Mouse (Mus musculus): ENCODE data around the gene 2310034G01Rik. TPM values are rescaled to one million over a fixed set of nuclear protein-coding genes. Genes with fewer than 3 reads are reported as not detected.

Gene 2310034G01Rik
- polyA plus RNA-seq, 1 experiment from 2014 or later: 1.3 TPM

- 1% methylated on average over 27 of the region's 42 CpGs for WGBS
- peak overlapping the region; percentile 66 for H3K4me2 ChIP-seq (replicated peaks; ENCODE audit: low read depth)
- H3K4me1 ChIP-seq (replicated peaks; ENCODE audit: control insufficient read depth, insufficient read depth, low read length): 0 out of 2 replicates have a peak, but pooled peaks cover 3% of the 10 kb centered on the region
- TF ChIP-seq CTCF (IDR thresholded peaks at IDR 0.05; ENCODE audit: low read depth): no peak
- H3K4me3 ChIP-seq (ENCODE audit: low read depth, low read length): peak overlapping the region; percentile 39
- H3K36me3 ChIP-seq (ENCODE audit: control insufficient read depth, insufficient read depth): no peaks in the 10 kb centered on the region; the same call in 1 of the 2 replicates
- peak overlapping the region; percentile 62; the same call in 1 of the 2 replicates for H3K27ac ChIP-seq (ENCODE audit: low read depth, low read length)
- peak; percentile 11; the same call in 1 of the 2 replicates for ATAC-seq
- H3K9ac ChIP-seq (ENCODE audit: low read depth, low read length): peak overlapping the region; percentile 40
- no peaks in the 10 kb centered on the region for H3K9me3 ChIP-seq (ENCODE audit: control insufficient read depth)
- H3K27me3 ChIP-seq (replicated peaks; ENCODE audit: control insufficient read depth, insufficient read depth, low read length): peaks cover 67% of the 10 kb centered on the region
Measured at GRCm38 (mm10) chr19:46318031-46318471, 32.1 kb downstream of the 2310034G01Rik start.

- Histone ChIP-seq H3K27ac (ENCODE audit: low read depth, low read length) (peak overlapping the region; percentile 62; the same call in 1 of the 2 replicates), H3K27me3 (replicated peaks; ENCODE audit: control insufficient read depth, insufficient read depth, low read length) (peaks cover 62% of the 10 kb centered on the region), H3K4me1 (replicated peaks; ENCODE audit: control insufficient read depth, insufficient read depth, low read length) (0 out of 2 replicates have a peak, but pooled peaks cover 2% of the 10 kb centered on the region), H3K36me3 (ENCODE audit: control insufficient read depth, insufficient read depth) (no peaks in the 10 kb centered on the region; the same call in 1 of the 2 replicates), H3K4me3 (ENCODE audit: low read depth, low read length) (peak overlapping the region; percentile 39), H3K9ac (ENCODE audit: low read depth, low read length) (peak overlapping the region; percentile 40), H3K9me3 (ENCODE audit: control insufficient read depth) (no peaks in the 10 kb centered on the region), H3K4me2 (replicated peaks; ENCODE audit: low read depth) (peak overlapping the region; percentile 66)
- 2% methylated on average over 39 of the region's 48 CpGs for WGBS
- ATAC-seq: 0 out of 2 replicates have a peak, but pooled peaks have one; percentile 0
- TF ChIP-seq CTCF (IDR thresholded peaks at IDR 0.05; ENCODE audit: low read depth): no peak
Measured at GRCm38 (mm10) chr19:46317546-46317885, 32.6 kb downstream of the 2310034G01Rik start.

GRCm38 (mm10) chr19:46316846-46317545, 33.1 kb downstream of the 2310034G01Rik start:
- Histone ChIP-seq H3K4me2 (replicated peaks; ENCODE audit: low read depth) (peak overlapping the region; percentile 66), H3K9ac (ENCODE audit: low read depth, low read length) (peak overlapping the region; percentile 40), H3K27me3 (replicated peaks; ENCODE audit: control insufficient read depth, insufficient read depth, low read length) (peaks cover 57% of the 10 kb centered on the region), H3K4me3 (ENCODE audit: low read depth, low read length) (peak overlapping the region; percentile 39), H3K9me3 (ENCODE audit: control insufficient read depth) (no peaks in the 10 kb centered on the region), H3K36me3 (ENCODE audit: control insufficient read depth, insufficient read depth) (peaks cover 2% of the 10 kb centered on the region; the same call in 1 of the 2 replicates), H3K27ac (ENCODE audit: low read depth, low read length) (peak overlapping the region; percentile 21; the same call in 1 of the 2 replicates), H3K4me1 (replicated peaks; ENCODE audit: control insufficient read depth, insufficient read depth, low read length) (no peaks in the 10 kb centered on the region)
- no peak for TF ChIP-seq CTCF (IDR thresholded peaks at IDR 0.05; ENCODE audit: low read depth)
- no peak for ATAC-seq
- WGBS: 23% methylated on average over 15 of the region's 15 CpGs

- H3K9me3 ChIP-seq (ENCODE audit: control insufficient read depth): no peaks in the 10 kb centered on the region
- no peak overlapping the region for H3K9ac ChIP-seq (ENCODE audit: low read depth, low read length)
- peak overlapping the region; percentile 21; the same call in 1 of the 2 replicates for H3K27ac ChIP-seq (ENCODE audit: low read depth, low read length)
- peak overlapping the region; percentile 66 for H3K4me2 ChIP-seq (replicated peaks; ENCODE audit: low read depth)
- H3K4me3 ChIP-seq (ENCODE audit: low read depth, low read length): peak overlapping the region; percentile 39
- no peaks in the 10 kb centered on the region for H3K4me1 ChIP-seq (replicated peaks; ENCODE audit: control insufficient read depth, insufficient read depth, low read length)
- H3K36me3 ChIP-seq (ENCODE audit: control insufficient read depth, insufficient read depth): peaks cover 12% of the 10 kb centered on the region
- ATAC-seq: 0 out of 2 replicates have a peak, but pooled peaks have one; percentile 9
- WGBS: 36% methylated on average over 12 of the region's 12 CpGs
- peaks cover 56% of the 10 kb centered on the region for H3K27me3 ChIP-seq (replicated peaks; ENCODE audit: control insufficient read depth, insufficient read depth, low read length)
- TF ChIP-seq CTCF (IDR thresholded peaks at IDR 0.05; ENCODE audit: low read depth): no peak
Measured at GRCm38 (mm10) chr19:46315752-46316610, 34.1 kb downstream of the 2310034G01Rik start.

- no peak for ATAC-seq
- Histone ChIP-seq H3K36me3 (ENCODE audit: control insufficient read depth, insufficient read depth) (peaks cover 20% of the 10 kb centered on the region), H3K27ac (ENCODE audit: low read depth, low read length) (no peak overlapping the region; the same call in 1 of the 2 replicates), H3K9ac (ENCODE audit: low read depth, low read length) (no peak overlapping the region), H3K4me3 (ENCODE audit: low read depth, low read length) (no peak overlapping the region), H3K27me3 (replicated peaks; ENCODE audit: control insufficient read depth, insufficient read depth, low read length) (peaks cover 48% of the 10 kb centered on the region), H3K9me3 (ENCODE audit: control insufficient read depth) (no peaks in the 10 kb centered on the region), H3K4me2 (replicated peaks; ENCODE audit: low read depth) (peak overlapping the region; percentile 25; the same call in 1 of the 2 replicates), H3K4me1 (replicated peaks; ENCODE audit: control insufficient read depth, insufficient read depth, low read length) (no peaks in the 10 kb centered on the region)
- TF ChIP-seq CTCF (IDR thresholded peaks at IDR 0.05; ENCODE audit: low read depth): no peak
- 20% methylated on average over 14 of the region's 14 CpGs for WGBS
Measured at GRCm38 (mm10) chr19:46314872-46315742, 35.0 kb downstream of the 2310034G01Rik start.

Measured in intestine, postnatal 0 days (tissue).